Mouse (Mus musculus): ENCODE measurements around the gene Map3k19. TPM values are rescaled to one million over a fixed set of nuclear protein-coding genes. Genes with fewer than 3 reads are reported as not detected.
A peak's percentile ranks its signal among the peaks of the same experiment; 100 is the strongest.

Map3k19 gene
- total RNA-seq, 1 experiment from 2014 or later: 0.69 TPM

DNA sequence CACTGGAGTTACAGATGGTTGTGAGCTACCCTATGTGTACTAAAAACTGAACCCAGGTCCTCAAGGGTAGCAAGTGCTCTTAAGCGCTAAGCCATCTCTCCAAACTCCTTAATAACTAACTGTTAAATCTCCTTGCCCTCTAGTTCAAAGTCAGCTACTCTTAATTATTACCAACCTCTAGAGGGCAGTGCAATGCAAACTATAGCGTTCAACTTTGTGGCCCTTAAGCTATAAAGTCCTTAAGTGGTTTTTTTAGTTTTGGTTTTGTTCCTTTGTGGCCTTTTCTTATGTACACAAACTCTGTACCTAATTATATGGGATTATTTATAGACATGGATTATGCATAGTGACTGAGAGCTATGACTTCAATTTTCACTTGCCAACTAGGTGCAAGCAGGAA lies 27.5 kb downstream of the Map3k19 start:
- ATAC-seq (replicated peaks in 1 of 2; ENCODE audit: insufficient read depth in 1 of 2, low FRiP score in 2 of 2, low TSS enrichment in 1 of 2, low read depth in 1 of 2, poor library complexity in 2 of 2, severe bottlenecking in 2 of 2): peak; percentile 26 to 35; a peak in 1 of 4 replicates

DNA sequence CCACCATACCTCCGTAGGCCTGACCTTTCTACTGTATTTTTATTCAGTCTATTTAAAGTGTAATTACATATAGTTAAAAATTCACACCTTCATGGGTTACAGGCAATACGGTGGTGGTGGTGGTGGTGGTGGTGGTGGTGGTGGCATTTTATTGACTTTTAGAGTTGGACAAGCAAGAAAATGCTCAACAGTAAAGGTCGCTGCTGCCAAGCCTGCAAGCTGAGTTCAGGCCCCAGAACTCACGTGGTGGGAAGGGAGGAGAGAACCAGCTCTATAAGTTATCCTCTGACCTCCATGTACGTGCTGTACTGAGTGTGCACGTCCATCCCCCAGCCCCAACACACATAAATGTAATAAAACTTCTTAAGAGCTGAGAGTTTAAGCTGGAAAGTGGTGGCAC lies 38.5 kb downstream of the Map3k19 start:
- no peak for ATAC-seq (replicated peaks in 1 of 2; ENCODE audit: insufficient read depth in 1 of 2, low FRiP score in 2 of 2, low TSS enrichment in 1 of 2, low read depth in 1 of 2, poor library complexity in 2 of 2, severe bottlenecking in 2 of 2)

DNA sequence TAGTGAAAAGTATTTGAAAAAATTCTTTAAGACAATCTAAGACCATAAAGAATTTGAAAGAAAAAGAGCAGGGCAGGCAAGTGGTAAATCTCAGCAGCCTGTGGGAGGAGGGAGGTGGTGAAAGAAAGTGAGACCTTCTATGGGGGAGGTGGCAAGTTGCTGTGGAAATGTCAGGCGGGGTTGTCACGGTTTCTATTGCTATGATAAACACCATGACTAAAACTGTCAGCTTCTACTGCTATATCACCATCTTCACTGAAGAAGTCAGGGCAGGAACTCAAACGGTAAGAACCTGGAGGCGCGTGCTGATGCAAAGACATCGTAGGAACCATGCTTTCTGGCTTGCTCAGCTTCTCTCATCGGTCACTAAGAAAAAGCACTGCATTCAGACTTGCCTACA lies 41.9 kb downstream of the Map3k19 start:
- ATAC-seq (replicated peaks in 1 of 2; ENCODE audit: insufficient read depth in 1 of 2, low FRiP score in 2 of 2, low TSS enrichment in 1 of 2, low read depth in 1 of 2, poor library complexity in 2 of 2, severe bottlenecking in 2 of 2): no peak

DNA sequence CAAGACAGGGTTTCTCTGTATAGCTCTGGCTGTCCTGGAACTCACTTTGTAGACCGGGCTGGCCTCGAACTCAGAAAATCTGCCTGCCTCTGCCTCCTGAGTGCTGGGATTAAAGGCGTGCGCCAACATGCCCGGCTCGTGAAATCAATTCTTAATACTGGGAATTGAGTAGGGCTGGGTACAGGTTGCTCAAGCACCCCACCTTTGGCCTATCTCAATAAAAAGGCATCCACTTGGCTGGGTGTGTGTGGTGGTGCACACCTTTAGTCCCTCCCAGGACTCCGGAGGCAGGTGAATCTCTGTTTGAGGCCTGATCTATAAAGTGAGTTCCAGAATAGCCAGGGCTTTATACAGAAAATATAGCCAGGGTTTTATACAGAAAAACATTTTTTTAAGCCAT lies 46.2 kb downstream of the Map3k19 start:
- no peak for ATAC-seq (replicated peaks in 1 of 2; ENCODE audit: insufficient read depth in 1 of 2, low FRiP score in 2 of 2, low TSS enrichment in 1 of 2, low read depth in 1 of 2, poor library complexity in 2 of 2, severe bottlenecking in 2 of 2)

DNA sequence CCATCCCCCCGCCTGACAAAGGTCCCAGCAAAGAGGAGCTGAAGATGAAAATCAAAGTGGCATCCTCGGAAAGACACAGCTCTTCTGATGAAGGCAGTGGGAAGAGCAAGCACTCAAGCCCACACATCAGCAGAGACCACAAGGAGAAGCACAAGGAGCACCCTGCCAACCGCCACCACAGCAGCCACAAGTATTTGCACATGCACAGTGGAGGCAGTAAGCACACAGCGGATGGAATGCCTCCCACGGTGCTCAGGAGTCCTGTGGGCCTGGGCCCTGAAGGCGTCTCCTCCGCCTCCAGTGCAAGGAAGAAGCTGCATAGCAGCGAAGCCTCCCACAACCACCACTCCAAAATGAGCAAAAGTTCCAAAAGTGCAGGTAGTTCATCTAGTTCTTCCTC lies 51.9 kb downstream of the Map3k19 start:
- no peak for ATAC-seq (replicated peaks in 1 of 2; ENCODE audit: insufficient read depth in 1 of 2, low FRiP score in 2 of 2, low TSS enrichment in 1 of 2, low read depth in 1 of 2, poor library complexity in 2 of 2, severe bottlenecking in 2 of 2)

DNA sequence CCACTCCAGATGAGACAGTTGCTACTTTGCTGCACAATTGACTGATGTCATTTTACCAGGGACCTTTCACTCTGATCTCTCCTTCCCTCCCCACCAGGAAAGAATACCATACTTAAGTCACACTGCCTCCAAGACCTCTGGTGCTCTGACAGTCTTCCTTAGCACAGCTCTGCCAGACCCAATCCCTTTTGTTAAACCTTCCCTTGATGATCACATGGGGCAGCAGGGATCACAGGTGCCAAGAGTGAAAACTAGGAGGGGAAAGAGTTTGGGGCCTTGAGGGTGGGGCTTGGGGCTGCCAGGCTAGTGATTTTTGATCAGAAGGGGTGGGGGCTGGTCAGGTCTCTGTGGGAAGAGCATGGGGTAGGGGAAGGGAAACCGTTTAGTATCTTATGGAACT lies 58.1 kb downstream of the Map3k19 start:
- no peak for ATAC-seq (replicated peaks in 1 of 2; ENCODE audit: insufficient read depth in 1 of 2, low FRiP score in 2 of 2, low TSS enrichment in 1 of 2, low read depth in 1 of 2, poor library complexity in 2 of 2, severe bottlenecking in 2 of 2)

DNA sequence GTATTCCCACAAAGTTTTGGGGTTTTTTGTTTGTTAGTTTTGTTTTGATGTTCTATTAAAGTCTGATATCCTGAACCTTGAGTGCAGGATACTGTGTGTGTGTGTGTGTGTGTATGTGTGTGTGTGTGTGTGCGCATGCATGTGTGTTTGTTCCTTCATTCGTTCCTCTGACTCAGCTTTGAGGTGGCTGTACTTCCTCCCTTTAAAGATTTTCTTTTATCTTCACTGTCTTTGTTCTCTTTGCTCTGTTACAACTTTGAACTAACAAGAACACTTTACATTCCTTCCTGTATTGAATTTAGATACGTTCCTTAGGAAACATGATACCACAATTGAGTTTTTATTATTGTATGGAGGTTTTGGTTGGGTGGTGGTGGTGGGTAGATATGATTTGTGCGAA lies 58.5 kb downstream of the Map3k19 start:
- no peak for ATAC-seq (replicated peaks in 1 of 2; ENCODE audit: insufficient read depth in 1 of 2, low FRiP score in 2 of 2, low TSS enrichment in 1 of 2, low read depth in 1 of 2, poor library complexity in 2 of 2, severe bottlenecking in 2 of 2)

DNA sequence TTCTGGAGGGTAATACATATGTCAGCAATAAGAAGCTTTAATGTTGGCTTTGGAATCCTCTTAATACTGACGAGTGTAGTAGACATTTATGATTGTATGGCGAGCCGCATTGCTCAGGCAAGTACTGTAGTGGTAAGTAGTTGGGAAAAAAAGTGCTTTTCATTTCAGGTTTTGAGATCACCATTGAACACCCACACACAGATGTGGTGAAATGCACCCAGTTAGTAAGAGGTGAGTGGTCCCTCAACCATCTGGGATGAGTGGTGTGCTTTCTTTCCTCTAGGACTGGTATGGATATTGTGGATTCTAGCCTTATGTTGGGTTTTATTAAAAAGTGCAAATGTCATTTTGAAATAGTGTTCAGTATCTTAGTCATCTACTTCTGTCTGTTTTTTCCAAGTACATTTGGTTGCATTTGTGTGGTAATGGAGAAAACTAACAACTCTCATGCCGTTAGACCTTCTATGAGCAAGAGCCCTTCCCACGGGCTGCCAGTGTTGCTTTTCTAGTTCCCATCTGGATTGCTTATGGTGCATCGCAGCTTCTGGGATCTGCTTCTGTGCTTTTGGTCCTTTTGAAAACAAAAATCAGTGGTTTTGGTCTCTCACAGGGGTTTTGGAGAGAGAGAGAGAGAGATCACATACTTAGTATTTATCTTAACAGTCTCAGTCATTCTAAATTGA lies 59.6 kb downstream of the Map3k19 start:
- ATAC-seq (replicated peaks in 1 of 2; ENCODE audit: insufficient read depth in 1 of 2, low FRiP score in 2 of 2, low TSS enrichment in 1 of 2, low read depth in 1 of 2, poor library complexity in 2 of 2, severe bottlenecking in 2 of 2): no peak

DNA sequence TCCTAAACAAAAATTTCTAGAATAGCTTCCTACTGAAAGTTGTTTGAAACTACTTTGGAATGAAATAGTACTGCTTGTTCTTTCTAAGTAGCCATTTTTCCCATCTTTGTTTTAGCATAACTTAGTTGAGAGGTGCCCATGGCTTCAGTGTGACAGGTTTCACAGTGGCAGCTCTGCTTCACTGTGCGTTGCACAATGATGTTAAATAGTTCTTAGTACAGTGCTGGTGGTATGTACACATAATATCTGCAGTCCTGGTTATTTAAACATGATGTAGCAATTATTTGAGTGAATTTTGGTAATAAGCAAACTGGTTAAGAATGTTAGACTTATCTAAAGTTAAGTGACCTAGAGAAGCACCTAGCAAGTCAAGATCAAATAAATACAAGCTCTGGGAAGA lies 61.4 kb downstream of the Map3k19 start:
- no peak for ATAC-seq (replicated peaks in 1 of 2; ENCODE audit: insufficient read depth in 1 of 2, low FRiP score in 2 of 2, low TSS enrichment in 1 of 2, low read depth in 1 of 2, poor library complexity in 2 of 2, severe bottlenecking in 2 of 2)

DNA sequence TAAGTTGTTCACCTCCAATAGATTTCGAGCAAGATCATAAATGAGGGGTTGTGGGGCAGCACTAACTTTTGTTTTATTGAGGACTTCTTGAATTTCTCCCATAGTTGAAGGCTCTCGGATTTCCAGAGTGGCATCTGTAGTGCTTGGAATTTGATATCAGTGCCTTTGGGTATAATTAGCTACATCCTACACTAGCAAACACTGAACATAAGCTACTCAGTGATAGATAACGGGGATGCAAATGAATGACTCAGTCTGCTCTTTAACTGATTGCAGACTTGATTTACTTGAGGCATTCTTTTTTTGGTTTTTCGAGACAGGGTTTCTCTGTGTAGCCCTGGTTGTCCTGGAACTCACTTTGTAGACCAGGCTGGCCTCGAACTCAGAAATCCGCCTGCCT lies 65.9 kb downstream of the Map3k19 start:
- ATAC-seq (replicated peaks in 1 of 2; ENCODE audit: insufficient read depth in 1 of 2, low FRiP score in 2 of 2, low TSS enrichment in 1 of 2, low read depth in 1 of 2, poor library complexity in 2 of 2, severe bottlenecking in 2 of 2): no peak

DNA sequence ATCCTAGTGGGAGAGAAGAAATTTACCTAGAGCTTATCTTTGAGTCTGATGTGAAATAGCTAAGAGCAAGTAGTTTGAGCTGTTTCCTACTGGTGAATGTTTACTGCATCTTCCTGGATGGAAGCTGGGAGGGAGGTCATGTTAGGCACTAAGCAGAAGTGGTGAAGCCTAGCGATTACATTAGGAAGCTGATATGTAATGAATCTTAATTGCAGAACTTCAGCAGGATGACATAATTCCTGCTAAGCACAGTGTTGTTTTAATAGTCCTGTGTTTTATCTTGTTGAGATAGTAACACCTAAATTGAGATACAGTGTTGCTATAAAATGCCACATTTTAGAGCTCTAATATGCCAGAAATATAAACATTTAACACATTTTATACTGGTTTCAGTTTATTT lies 68.9 kb downstream of the Map3k19 start:
- ATAC-seq (replicated peaks in 1 of 2; ENCODE audit: insufficient read depth in 1 of 2, low FRiP score in 2 of 2, low TSS enrichment in 1 of 2, low read depth in 1 of 2, poor library complexity in 2 of 2, severe bottlenecking in 2 of 2): peak; percentile 72 to 74

DNA sequence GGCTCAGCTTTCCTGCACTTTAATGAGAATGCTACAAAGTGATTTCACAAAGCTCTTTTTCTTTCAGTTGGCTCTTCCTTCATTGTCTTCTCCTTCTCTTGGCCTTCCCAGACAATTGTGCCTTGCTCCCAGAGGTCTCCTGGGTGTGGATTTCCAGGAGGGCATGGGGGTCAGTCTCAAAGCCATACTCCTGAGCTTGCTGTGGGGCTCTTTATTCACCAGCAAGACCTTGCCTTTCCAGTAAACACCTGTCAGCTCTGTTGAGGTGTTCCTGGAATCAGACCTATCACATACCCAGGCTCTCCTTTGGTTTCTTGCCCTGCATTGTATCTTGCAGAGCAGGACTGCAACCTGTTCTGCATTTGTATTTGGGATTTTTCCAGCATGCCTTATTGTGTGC lies 71.0 kb downstream of the Map3k19 start:
- no peak for ATAC-seq (replicated peaks in 1 of 2; ENCODE audit: insufficient read depth in 1 of 2, low FRiP score in 2 of 2, low TSS enrichment in 1 of 2, low read depth in 1 of 2, poor library complexity in 2 of 2, severe bottlenecking in 2 of 2)

DNA sequence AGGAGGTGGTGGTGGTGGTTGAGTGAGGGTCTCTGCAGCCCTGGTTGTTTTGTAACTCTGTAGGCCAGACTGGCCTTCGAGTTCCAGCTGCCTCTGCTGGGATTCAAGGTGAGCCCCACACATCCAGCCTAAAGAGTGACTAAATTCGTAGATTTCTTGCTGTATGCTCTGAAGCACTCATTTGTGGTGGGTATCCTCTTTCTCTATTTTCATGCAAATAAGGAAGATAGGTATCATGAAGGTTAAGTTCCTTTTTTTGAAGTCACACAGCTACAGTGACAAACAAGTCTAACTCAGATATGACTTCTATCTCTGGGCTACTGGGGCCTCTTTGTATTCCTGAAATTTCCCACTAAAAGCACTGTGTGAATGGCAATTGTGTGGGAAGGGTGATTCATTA lies 74.0 kb downstream of the Map3k19 start:
- peak; percentile 42 to 49; a peak in 1 of 4 replicates for ATAC-seq (replicated peaks in 1 of 2; ENCODE audit: insufficient read depth in 1 of 2, low FRiP score in 2 of 2, low TSS enrichment in 1 of 2, low read depth in 1 of 2, poor library complexity in 2 of 2, severe bottlenecking in 2 of 2)

DNA sequence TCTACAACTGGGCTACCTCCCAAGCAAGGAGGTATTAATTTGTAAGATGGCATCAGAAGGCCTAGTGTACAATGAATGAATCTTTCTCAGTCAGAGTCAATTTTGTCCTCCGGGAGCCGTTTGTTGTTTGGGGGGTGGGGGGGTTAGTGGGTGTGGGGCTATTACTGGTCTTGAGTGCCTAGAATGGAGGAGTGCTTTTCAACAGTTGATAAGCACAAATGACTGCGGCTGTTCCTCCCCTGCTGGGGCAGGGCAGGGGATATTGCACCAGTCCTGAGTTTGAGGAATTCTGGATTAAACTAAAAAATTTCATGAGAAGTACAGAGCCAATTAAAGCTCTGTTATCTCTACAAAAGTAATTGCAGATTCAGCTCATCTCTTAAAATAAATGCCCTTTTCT lies 74.7 kb downstream of the Map3k19 start:
- ATAC-seq (replicated peaks in 1 of 2; ENCODE audit: insufficient read depth in 1 of 2, low FRiP score in 2 of 2, low TSS enrichment in 1 of 2, low read depth in 1 of 2, poor library complexity in 2 of 2, severe bottlenecking in 2 of 2): no peak

DNA sequence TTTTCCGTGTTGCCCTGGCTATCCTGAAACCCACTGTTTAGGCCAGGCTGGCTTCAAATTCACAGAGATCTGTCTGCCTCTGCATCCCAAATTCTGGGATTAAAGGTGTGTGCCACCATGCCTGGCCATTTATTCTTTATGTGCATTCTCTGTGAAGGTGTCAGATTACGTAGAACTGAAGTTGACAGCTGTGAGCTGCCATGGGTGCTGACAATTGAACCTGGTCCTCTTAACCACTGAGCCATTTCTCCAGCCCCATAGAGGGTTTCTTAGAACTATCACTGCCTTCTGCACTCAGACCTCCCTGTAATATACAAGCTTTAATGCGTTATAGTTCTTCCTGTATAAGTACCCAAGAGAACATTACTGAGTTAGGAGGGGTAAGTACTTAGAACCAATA lies 76.2 kb downstream of the Map3k19 start:
- no peak for ATAC-seq (replicated peaks in 1 of 2; ENCODE audit: insufficient read depth in 1 of 2, low FRiP score in 2 of 2, low TSS enrichment in 1 of 2, low read depth in 1 of 2, poor library complexity in 2 of 2, severe bottlenecking in 2 of 2)

DNA sequence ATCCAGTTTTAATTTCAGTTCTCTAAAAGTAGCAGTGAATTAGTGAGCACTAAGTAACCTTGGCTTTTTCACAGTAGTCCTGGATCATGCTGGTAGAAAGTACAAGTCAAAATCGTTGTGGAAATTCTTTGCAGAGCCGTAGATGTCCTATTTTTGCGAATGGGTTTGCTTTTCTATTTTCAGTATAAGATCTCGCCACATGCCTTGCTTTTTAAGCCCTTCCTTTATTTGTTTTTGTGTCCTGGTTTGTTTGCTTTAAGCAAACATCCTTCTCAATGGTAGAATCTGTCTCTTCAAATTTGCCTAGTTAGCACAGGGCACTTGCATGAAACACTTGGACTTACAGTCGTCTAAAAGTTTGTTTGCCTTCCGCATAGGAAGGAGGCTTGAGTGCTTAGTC lies 78.6 kb downstream of the Map3k19 start:
- ATAC-seq (replicated peaks in 1 of 2; ENCODE audit: insufficient read depth in 1 of 2, low FRiP score in 2 of 2, low TSS enrichment in 1 of 2, low read depth in 1 of 2, poor library complexity in 2 of 2, severe bottlenecking in 2 of 2): no peak

DNA sequence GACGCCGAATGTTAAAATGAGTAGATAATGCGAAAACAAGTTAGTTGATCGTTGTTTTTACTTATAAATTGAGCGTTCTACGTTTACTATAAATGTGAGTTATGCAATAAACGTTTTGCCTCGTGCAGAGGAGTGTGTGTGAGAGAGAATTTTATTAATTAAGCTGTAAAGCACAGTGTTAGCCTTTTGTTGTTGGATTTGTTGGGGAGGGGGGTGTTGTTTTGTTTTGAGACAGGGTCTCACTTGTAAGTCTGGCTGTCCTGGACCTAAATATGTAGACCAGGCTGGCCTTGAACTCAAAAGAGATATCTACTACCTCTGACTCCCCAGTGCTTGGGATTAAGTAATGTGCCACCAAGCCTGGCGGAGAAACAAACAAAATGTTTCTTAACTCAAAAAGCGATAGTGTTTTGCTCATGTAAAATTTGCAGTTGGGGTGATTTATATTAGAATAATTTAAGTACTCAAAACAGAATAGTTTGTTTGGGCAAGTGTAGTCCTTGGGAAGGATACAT lies 79.6 kb downstream of the Map3k19 start:
- ATAC-seq (replicated peaks in 1 of 2; ENCODE audit: insufficient read depth in 1 of 2, low FRiP score in 2 of 2, low TSS enrichment in 1 of 2, low read depth in 1 of 2, poor library complexity in 2 of 2, severe bottlenecking in 2 of 2): no peak

DNA sequence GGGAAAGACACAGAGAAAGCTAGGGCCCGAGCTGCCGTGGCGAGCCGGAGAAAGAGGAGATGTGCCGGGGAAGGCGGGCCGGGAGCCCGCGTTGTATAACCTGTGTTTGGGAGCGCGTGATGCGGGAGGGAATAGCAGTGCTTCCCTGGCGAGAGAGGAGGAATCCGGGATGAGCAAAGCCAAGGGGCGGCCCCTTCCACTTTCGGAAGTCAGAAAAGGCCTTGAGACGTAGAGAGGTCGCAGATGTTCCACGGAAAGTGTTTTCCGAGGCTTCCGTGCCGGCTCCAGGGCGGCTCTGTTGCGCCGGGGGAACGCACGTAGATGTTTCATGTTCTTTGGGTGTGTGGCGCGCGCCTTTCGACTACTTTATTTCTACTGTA lies 80.3 kb downstream of the Map3k19 start:
- 0 out of 4 replicates have a peak, but pooled peaks have one; percentile 5 to 6 for ATAC-seq (replicated peaks in 1 of 2; ENCODE audit: insufficient read depth in 1 of 2, low FRiP score in 2 of 2, low TSS enrichment in 1 of 2, low read depth in 1 of 2, poor library complexity in 2 of 2, severe bottlenecking in 2 of 2)

DNA sequence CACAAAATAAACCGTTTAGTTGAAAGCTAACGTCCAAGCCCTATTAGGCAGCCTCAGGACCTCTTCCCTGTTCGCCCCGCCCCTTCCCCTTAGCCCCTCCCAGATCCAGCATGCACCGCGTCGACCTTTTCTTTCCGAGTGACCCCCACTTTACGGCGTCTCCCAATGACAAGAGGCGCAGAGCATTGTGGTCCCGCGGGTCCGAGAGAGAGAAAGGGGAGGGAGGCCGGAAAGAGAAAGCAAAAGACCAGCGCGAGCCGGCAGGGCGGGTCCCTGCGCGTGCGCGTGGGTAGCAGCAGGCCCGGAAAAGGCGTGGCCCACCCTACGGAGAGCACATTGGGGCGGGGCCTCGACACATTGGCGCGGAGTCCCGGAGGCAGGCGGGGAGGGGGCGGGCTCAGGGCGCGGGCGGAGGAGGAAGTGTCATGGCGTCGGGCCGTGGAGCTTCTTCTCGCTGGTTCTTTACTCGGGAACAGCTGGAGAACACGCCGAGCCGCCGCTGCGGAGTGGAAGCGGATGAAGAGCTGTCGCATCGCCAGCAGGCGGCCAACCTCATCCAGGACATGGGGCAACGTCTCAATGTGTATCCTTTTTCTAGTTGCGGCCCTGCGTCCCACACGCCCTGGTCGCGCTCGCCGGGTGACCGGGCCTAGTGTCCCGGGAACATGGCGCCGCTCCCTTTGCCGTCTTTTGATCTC lies 80.9 kb downstream of the Map3k19 start, which contains the start of gene Ccnt2:
Gene Ccnt2 (plus strand): TSS at position 362 of the 698 bp plus-strand sequence.
- ATAC-seq (replicated peaks in 1 of 2; ENCODE audit: insufficient read depth in 1 of 2, low FRiP score in 2 of 2, low TSS enrichment in 1 of 2, low read depth in 1 of 2, poor library complexity in 2 of 2, severe bottlenecking in 2 of 2): peak; percentile 92 to 97
